Mouse (Mus musculus) brain, embryonic 14.5 days (tissue): ENCODE measurements around the gene Fcrlb.

Experiments used
- CTCF ChIP-seq: fragments of 200-500 bp; IDR thresholded peaks from 2 replicates; pipeline ENCODE4 v1.5.1; 2012; ENCODE audit warnings: inconsistent platforms, mild to moderate bottlenecking, moderate library complexity, borderline replicate concordance; ENCODE audit not compliant: insufficient read depth, insufficient read length; ENCODE audit errors: extremely low read depth
- POLR2A ChIP-seq: fragments of 200-500 bp; IDR thresholded peaks from 2 replicates; pipeline ENCODE4 v1.6.1; 2012; ENCODE audit warnings: mild to moderate bottlenecking, inconsistent platforms, borderline replicate concordance; ENCODE audit not compliant: poor library complexity, insufficient read depth, insufficient read length, severe bottlenecking; ENCODE audit errors: extremely low read depth

DNA sequence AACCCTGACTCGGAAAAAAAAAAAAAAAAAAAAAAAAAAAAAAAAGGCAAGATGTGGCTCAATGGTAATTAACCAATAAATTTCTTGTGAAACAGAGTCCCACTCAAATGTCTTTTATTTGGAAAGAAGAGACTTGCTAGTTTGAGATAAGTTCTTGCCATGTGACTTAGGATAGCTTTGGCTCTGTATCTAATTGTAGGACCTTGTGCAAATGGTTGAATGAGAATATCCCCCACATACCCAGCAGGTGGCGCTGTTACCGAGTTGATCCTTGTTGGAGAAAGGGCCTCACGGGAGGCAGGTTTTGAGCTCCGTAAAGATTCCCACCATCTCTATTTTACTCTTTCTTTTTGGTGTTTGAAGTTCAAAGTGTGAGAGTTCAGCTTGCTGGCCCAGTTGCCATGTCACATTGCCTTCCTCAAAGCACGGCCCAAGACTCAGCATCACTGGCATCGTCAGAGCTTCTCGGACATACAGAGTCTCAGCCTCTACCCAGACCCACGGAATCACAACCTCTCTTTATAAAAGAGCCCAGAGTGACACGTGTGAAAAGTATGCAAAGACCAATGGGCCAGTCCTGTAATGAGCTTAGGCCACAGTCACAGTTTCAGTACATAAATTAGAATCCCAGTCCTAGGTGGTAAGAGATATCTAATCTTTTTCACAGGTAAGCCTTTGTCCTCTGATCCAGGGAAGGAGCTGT is 11.1 kb downstream of the Fcrlb start:
- TF ChIP-seq CTCF (peak; percentile 89), POLR2A (no peak)
